Mouse (Mus musculus) heart, embryonic 15.5 days (tissue): Measurements from ENCODE around the gene Trarg1. TPM values are rescaled to one million over a fixed set of nuclear protein-coding genes. Genes with fewer than 3 reads are reported as not detected.
A peak's percentile ranks its signal among the peaks of the same experiment; 100 is the strongest.

Experiments used
- ATAC-seq: fragments of 200-750 bp; cut with Nextera tagmentation; replicated peaks from 2 replicates; pipeline ENCODE4 v1.8.0; 2017; ENCODE audit warnings: low read depth, moderate TSS enrichment; ENCODE audit not compliant: insufficient number of reproducible peaks, insufficient read depth, low FRiP score
- H3K27ac ChIP-seq: fragments of 300-500 bp; sonication (generic); 2 replicates; pipeline ENCODE4 v1.5.1; 2015; ENCODE audit warnings: mild to moderate bottlenecking, inconsistent platforms
- H3K27me3 ChIP-seq: fragments of 300-500 bp; sonication (generic); 2 replicates; pipeline ENCODE4 v1.6.1; 2015; ENCODE audit warnings: inconsistent platforms
- H3K36me3 ChIP-seq: fragments of 300-500 bp; sonication (generic); 2 replicates; pipeline ENCODE4 v1.6.1; 2015; ENCODE audit warnings: mild to moderate bottlenecking, inconsistent platforms
- H3K4me1 ChIP-seq: fragments of 300-500 bp; sonication (generic); replicated peaks from 2 replicates; pipeline ENCODE4 v1.6.1; 2015; ENCODE audit warnings: inconsistent platforms
- H3K4me2 ChIP-seq: fragments of 300-500 bp; sonication (generic); 2 replicates; pipeline ENCODE4 v1.6.1; 2015; ENCODE audit warnings: inconsistent platforms, mild to moderate bottlenecking, moderate library complexity
- H3K4me3 ChIP-seq: fragments of 300-500 bp; sonication (generic); 2 replicates; pipeline ENCODE4 v1.5.1; 2015; ENCODE audit warnings: mild to moderate bottlenecking, inconsistent platforms
- H3K9ac ChIP-seq: fragments of 300-500 bp; sonication (generic); 2 replicates; pipeline ENCODE4 v1.6.1; 2015; ENCODE audit warnings: mild to moderate bottlenecking, inconsistent platforms
- H3K9me3 ChIP-seq: fragments of 300-500 bp; sonication (generic); replicated peaks from 2 replicates; pipeline ENCODE4 v1.6.1; 2016; ENCODE audit warnings: inconsistent platforms
- WGBS: fragments of 180-500 bp; shearing (Covaris S2); methylation state at CpG from one replicate; pipeline ENCODE4 v1.1.7; 2015; ENCODE audit warnings: mixed read lengths; 5-methylcytosine and 5-hydroxymethylcytosine counted together
- polyA plus RNA-seq: library from polyadenylated mRNA; unstranded; fragments of >200 nt; fragmentation: Nextera tagmentation; extraction: Ambion mirVana; gene quantifications from 2 replicates; pipeline ENCODE4 v1.2.1, GENCODE M21; 2015

Trarg1 gene
- polyA plus RNA-seq, 1 experiment from 2014 or later, result 0.24 TPM

DNA sequence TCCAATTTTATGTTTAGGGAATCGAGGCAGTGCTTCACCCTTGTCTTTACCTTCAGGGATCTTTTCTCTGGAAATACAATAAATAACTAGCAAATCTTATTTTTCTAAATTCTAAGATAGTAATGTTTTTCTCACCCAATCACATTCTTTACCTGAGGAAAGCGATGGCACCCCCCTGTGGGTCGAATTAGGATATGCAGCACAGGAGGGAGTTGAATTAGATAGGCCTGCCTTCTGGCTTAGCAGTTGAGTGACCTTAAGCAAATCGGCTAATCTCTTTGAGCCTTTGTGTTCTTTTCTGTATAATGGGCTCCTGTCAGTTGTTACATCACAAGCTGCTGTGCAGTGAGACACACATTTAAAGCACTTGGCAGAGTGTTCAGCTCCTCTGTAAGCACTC, 4.9 kb upstream of the Trarg1 start:
- no peak overlapping the region for H3K4me2 ChIP-seq
- peaks cover 71% of the 10 kb centered on the region for H3K27me3 ChIP-seq
- no peak overlapping the region for H3K4me3 ChIP-seq
- WGBS, result 41% methylated on average over 4 of the region's 4 CpGs
- no peak overlapping the region for H3K27ac ChIP-seq
- no peak for ATAC-seq
- no peak overlapping the region for H3K9ac ChIP-seq
- no peaks in the 10 kb centered on the region for H3K9me3 ChIP-seq
- H3K4me1 ChIP-seq, result peaks cover 10% of the 10 kb centered on the region
- H3K36me3 ChIP-seq, result no peaks in the 10 kb centered on the region

DNA sequence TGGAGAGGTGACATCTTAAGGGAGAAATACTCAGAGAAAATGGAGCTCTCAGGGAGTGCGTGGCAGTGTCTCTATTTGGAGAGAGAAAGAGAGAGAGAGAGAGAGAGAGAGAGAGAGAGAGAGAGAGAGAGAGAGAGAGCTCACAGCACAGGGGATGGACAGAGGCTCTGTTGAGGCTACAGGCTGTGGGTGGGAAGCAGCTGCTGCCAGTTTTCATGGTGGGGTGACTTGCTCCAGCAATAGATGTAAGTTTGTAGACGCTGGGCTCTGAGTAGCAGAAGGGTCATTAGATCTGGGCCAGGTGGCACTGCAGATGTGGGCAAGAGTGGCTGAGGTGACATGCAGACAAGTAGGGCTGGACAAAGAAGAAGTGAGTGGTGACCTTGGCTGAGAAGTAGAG, 6.0 kb downstream of the Trarg1 start:
- H3K4me2 ChIP-seq, result no peak overlapping the region
- no peaks in the 10 kb centered on the region for H3K36me3 ChIP-seq
- no peaks in the 10 kb centered on the region for H3K4me1 ChIP-seq
- H3K4me3 ChIP-seq, result no peak overlapping the region
- ATAC-seq, result no peak
- H3K27ac ChIP-seq, result no peak overlapping the region
- no peaks in the 10 kb centered on the region for H3K9me3 ChIP-seq
- 50% methylated on average over 2 of the region's 2 CpGs for WGBS
- no peaks in the 10 kb centered on the region for H3K27me3 ChIP-seq
- no peak overlapping the region for H3K9ac ChIP-seq

DNA sequence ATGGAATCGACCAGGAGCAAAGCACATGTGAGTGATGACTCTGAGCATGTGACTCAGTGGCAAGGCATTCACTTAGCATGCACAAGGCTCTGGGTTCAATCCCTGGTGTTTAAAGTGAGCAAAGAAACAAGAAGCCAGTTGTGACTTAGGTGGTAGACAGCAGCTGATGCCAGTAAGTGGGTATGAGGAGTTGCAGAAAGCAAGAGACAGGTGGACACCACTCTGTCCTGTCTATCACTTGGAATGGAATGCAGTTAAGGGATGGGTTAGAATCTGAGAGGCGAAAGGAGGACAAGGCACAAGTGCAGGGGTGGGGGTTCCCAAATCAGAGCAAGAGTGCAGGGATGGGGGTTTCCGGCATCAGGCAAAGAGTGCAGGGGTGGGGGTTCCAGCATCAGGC, 12.5 kb downstream of the Trarg1 start:
- WGBS, result 57% methylated on average over 3 of the region's 3 CpGs
- Histone ChIP-seq H3K27ac (no peak overlapping the region), H3K4me2 (no peak overlapping the region), H3K9ac (no peak overlapping the region), H3K4me1 (no peaks in the 10 kb centered on the region), H3K27me3 (0 out of 2 replicates have a peak, but pooled peaks cover 3% of the 10 kb centered on the region), H3K4me3 (no peak overlapping the region), H3K36me3 (no peaks in the 10 kb centered on the region), H3K9me3 (no peaks in the 10 kb centered on the region)
- ATAC-seq, result no peak

- Histone ChIP-seq H3K4me2 (0 out of 2 replicates have a peak overlapping the region, but pooled peaks have one; percentile 3), H3K9me3 (no peaks in the 10 kb centered on the region), H3K9ac (no peak overlapping the region), H3K4me3 (no peak overlapping the region), H3K27ac (no peak overlapping the region), H3K4me1 (peaks cover 4% of the 10 kb centered on the region; the same call in 1 of the 2 replicates), H3K27me3 (0 out of 2 replicates have a peak, but pooled peaks cover 3% of the 10 kb centered on the region), H3K36me3 (no peaks in the 10 kb centered on the region)
- ATAC-seq, result no peak
- WGBS, result 59% methylated on average over 6 of the region's 6 CpGs
These were observed 16.2 kb downstream of the Trarg1 start for GRCm38 (mm10) chr11:76695810-76696209.

- H3K4me3 ChIP-seq, result no peak overlapping the region
- no peak; the same call in 1 of the 2 replicates for ATAC-seq
- no peaks in the 10 kb centered on the region for H3K36me3 ChIP-seq
- H3K4me1 ChIP-seq, result peaks cover 4% of the 10 kb centered on the region; the same call in 1 of the 2 replicates
- no peak overlapping the region for H3K27ac ChIP-seq
- peak overlapping the region; percentile 45 for H3K4me2 ChIP-seq
- 0 out of 2 replicates have a peak, but pooled peaks cover 3% of the 10 kb centered on the region for H3K27me3 ChIP-seq
- no peaks in the 10 kb centered on the region for H3K9me3 ChIP-seq
- no peak overlapping the region for H3K9ac ChIP-seq
- WGBS, result 47% methylated on average over 7 of the region's 9 CpGs
These were observed 20.0 kb downstream of the Trarg1 start for GRCm38 (mm10) chr11:76699626-76700025.

DNA sequence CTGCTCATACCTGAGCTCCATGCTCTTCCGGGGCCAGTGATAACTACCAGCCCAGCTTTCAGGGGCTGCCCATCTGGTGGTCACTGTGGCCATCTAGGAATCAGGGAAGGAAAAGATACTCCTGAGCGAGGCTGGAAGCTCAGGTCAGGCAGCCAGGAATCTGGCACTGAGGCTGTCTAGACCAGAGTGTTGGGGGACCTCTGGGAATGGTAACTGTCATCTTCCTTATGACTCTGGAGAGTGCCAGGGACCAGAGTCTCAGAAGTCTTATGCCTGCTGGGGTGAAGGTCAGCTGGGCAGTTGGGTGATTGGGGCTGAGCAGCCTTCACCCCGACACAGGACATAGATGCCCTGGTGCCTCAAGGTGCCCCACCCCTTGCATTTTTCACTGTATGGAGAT, 28.0 kb downstream of the Trarg1 start:
- H3K4me1 ChIP-seq, result no peaks in the 10 kb centered on the region
- H3K9ac ChIP-seq, result no peak overlapping the region
- WGBS, result 65% methylated on average over 3 of the region's 3 CpGs
- H3K27me3 ChIP-seq, result no peaks in the 10 kb centered on the region
- no peak overlapping the region for H3K4me3 ChIP-seq
- H3K9me3 ChIP-seq, result no peaks in the 10 kb centered on the region
- no peak overlapping the region for H3K4me2 ChIP-seq
- ATAC-seq, result no peak
- H3K27ac ChIP-seq, result no peak overlapping the region
- H3K36me3 ChIP-seq, result no peaks in the 10 kb centered on the region

GRCm38 (mm10) chr11:76708066-76708465, 28.5 kb downstream of the Trarg1 start:
- H3K4me2 ChIP-seq, result no peak overlapping the region
- no peak overlapping the region for H3K4me3 ChIP-seq
- H3K27me3 ChIP-seq, result no peaks in the 10 kb centered on the region
- 81% methylated on average over 1 of the region's 1 CpGs for WGBS
- no peaks in the 10 kb centered on the region for H3K9me3 ChIP-seq
- no peak overlapping the region for H3K27ac ChIP-seq
- ATAC-seq, result no peak
- H3K9ac ChIP-seq, result no peak overlapping the region
- H3K36me3 ChIP-seq, result no peaks in the 10 kb centered on the region
- no peaks in the 10 kb centered on the region for H3K4me1 ChIP-seq

DNA sequence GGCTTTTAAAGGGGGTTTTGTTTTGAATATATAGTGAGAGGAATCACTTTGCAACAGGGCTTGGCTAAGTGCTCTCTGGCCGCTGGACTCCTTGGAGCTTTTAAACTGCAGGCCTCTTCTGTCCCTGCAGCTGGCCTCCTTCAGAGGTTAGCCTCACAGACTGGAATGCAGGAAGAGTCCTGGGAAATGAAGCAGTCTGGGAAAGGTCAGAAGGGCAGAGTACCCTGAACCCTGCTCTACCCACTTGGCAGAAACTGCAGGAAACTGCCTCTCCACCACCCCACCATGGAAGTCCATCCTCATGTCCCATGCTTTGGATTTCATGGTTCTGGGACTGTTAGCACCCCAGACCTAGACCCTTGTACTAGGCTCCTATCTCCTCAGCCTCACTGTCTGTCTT, 29.3 kb downstream of the Trarg1 start:
- WGBS, result 28% methylated on average over 1 of the region's 1 CpGs
- Histone ChIP-seq H3K4me3 (no peak overlapping the region), H3K36me3 (no peaks in the 10 kb centered on the region), H3K27ac (no peak overlapping the region), H3K27me3 (no peaks in the 10 kb centered on the region), H3K9ac (no peak overlapping the region), H3K4me1 (no peaks in the 10 kb centered on the region), H3K4me2 (no peak overlapping the region), H3K9me3 (no peaks in the 10 kb centered on the region)
- ATAC-seq, result no peak

GRCm38 (mm10) chr11:76709625-76710452, 30.2 kb downstream of the Trarg1 start:
- Histone ChIP-seq H3K36me3 (no peaks in the 10 kb centered on the region), H3K9ac (no peak overlapping the region), H3K4me3 (no peak overlapping the region), H3K27ac (no peak overlapping the region), H3K4me2 (no peak overlapping the region), H3K4me1 (no peaks in the 10 kb centered on the region), H3K27me3 (no peaks in the 10 kb centered on the region), H3K9me3 (no peaks in the 10 kb centered on the region)
- no peak; the same call in 1 of the 2 replicates for ATAC-seq
- WGBS, result 32% methylated on average over 15 of the region's 17 CpGs

DNA sequence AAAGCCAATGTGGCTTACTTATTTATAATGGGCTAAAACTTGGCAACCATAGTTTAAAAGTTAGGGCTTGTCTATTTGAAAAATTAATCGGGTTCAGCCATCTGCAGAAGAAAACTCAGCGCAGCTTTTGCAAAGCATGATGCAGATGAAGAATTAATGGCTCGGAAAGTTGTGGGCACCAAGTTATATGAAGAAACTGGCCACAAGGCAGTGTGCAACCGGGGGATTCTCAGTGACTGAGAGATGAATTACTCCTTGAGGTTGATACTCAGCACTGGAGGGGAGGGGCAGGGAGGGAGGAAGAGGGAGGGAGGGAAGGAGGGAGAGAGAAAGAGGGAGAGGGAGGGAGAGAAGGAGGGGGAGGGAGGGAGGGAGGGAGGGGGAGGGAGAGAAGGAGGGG, 37.4 kb downstream of the Trarg1 start:
- Histone ChIP-seq H3K9me3 (no peaks in the 10 kb centered on the region), H3K36me3 (no peaks in the 10 kb centered on the region)
- WGBS, result 68% methylated on average over 4 of the region's 4 CpGs

GRCm38 (mm10) chr11:76723911-76724310, 44.3 kb downstream of the Trarg1 start:
- H3K27ac ChIP-seq, result no peak overlapping the region

More for the DNA sequence above, 37.4 kb downstream of the Trarg1 start:
- Histone ChIP-seq H3K27ac (no peak overlapping the region), H3K4me3 (no peak overlapping the region), H3K4me2 (no peak overlapping the region), H3K9ac (no peak overlapping the region), H3K27me3 (no peaks in the 10 kb centered on the region), H3K4me1 (no peaks in the 10 kb centered on the region)
- no peak for ATAC-seq

GRCm38 (mm10) chr11:76728093-76728492, 48.5 kb downstream of the Trarg1 start:
- peaks cover 37% of the 10 kb centered on the region for H3K36me3 ChIP-seq
- 93% methylated on average over 11 of the region's 11 CpGs for WGBS

More at GRCm38 (mm10) chr11:76723911-76724310, 44.3 kb downstream of the Trarg1 start:
- WGBS, result 76% methylated on average over 8 of the region's 8 CpGs
- Histone ChIP-seq H3K4me3 (no peak overlapping the region), H3K27me3 (no peaks in the 10 kb centered on the region), H3K9me3 (no peaks in the 10 kb centered on the region), H3K36me3 (peaks cover 7% of the 10 kb centered on the region), H3K4me1 (no peaks in the 10 kb centered on the region), H3K9ac (no peak overlapping the region), H3K4me2 (no peak overlapping the region)
- ATAC-seq, result no peak

More at GRCm38 (mm10) chr11:76728093-76728492, 48.5 kb downstream of the Trarg1 start:
- Histone ChIP-seq H3K4me3 (no peak overlapping the region), H3K4me2 (no peak overlapping the region), H3K27ac (no peak overlapping the region), H3K9me3 (no peaks in the 10 kb centered on the region), H3K27me3 (no peaks in the 10 kb centered on the region), H3K9ac (no peak overlapping the region), H3K4me1 (no peaks in the 10 kb centered on the region)
- ATAC-seq, result no peak
